Mouse (Mus musculus) gastrocnemius, postnatal 10 days (tissue): ENCODE data around the gene Tepp. TPM values are rescaled to one million over a fixed set of nuclear protein-coding genes. Genes with fewer than 3 reads are reported as not detected.

ENCODE experiments used
- DNase-seq: peaks from one replicate; pipeline ENCODE4 v3.0.0; 2021; ENCODE audit warnings: mixed read lengths
- total RNA-seq, 2 experiments: library from RNA; stranded (reverse); gene quantifications; 2 replicates each; pipeline ENCODE4 v1.2.3; 2021

Gene Tepp
- total RNA-seq, 2 experiments from 2014 or later = not detected

GRCm38 (mm10) chr8:95362272-95362671 is 51.9 kb downstream of the Tepp start:
- no peak for DNase-seq

- DNase-seq = no peak
Measured at GRCm38 (mm10) chr8:95363849-95364248, 53.5 kb downstream of the Tepp start.

- DNase-seq = no peak
Measured at GRCm38 (mm10) chr8:95369581-95370326, 59.4 kb downstream of the Tepp start.

GRCm38 (mm10) chr8:95373389-95374002 is 63.1 kb downstream of the Tepp start:
- no peak for DNase-seq

GRCm38 (mm10) chr8:95374429-95374828 is 64.1 kb downstream of the Tepp start:
- no peak for DNase-seq

- no peak for DNase-seq
Measured at GRCm38 (mm10) chr8:95375374-95375930, 65.1 kb downstream of the Tepp start.

Other genes starting within 250 kb of the Tepp start
- 10 to 100 TPM in 1 of 2 experiments, 1 to 10 TPM in 1; 6.0 to 10.7 TPM for gene Katnb1, start 229.4 kb upstream of the Tepp start, total RNA-seq
- gene Kifc3, start 107.8 kb upstream of the Tepp start, total RNA-seq = 10 to 100 TPM; 20.8 to 22.8 TPM
- gene Cngb1, start 4.0 kb upstream of the Tepp start, total RNA-seq = under 1 TPM; 0.27 to 0.73 TPM
- gene Zfp319, start 21.4 kb downstream of the Tepp start, total RNA-seq = 1 to 10 TPM; 6.6 to 8.9 TPM
- 10 to 100 TPM in 1 of 2 experiments, 1 to 10 TPM in 1; 8.2 to 13.1 TPM for gene Usb1, start 21.7 kb downstream of the Tepp start, total RNA-seq
- 10 to 100 TPM; 37.5 to 44.2 TPM for gene Mmp15, start 41.7 kb downstream of the Tepp start, total RNA-seq
- 10 to 100 TPM; 19.5 to 28.8 TPM for gene Cfap20, start 124.3 kb downstream of the Tepp start, total RNA-seq
- gene Csnk2a2, start 179.5 kb downstream of the Tepp start, total RNA-seq = 10 to 100 TPM; 29.6 to 38.2 TPM
- gene Ccdc113, start 223.5 kb downstream of the Tepp start, total RNA-seq = under 1 TPM; 0.23 to 0.34 TPM